ENCODE assay signal across 26 mouse cellular contexts in the genomic region with DNA sequence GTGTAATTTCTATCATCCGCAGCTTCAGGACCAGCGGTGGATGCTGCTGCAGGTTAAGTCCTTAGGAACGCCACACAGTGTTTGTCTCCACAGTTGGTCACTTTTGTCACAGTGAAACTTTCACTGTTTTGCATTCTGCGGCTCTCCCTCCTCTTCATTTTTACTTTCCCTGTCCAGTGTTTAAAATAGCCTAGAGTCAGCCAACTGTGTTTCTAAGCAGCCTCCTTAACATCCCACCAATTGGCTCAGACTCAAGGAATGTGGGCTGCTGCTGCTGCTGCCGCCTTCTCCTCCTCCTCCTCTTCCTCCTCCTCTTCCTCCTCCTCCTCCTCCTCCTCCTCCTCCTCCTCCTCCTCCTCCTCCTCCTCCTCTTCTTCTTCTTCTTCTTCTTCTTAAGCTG. TPM values are rescaled to one million over a fixed set of nuclear protein-coding genes. Genes with fewer than 3 reads are reported as not detected.
A peak's percentile ranks its signal among the peaks of the same experiment; 100 is the strongest.
DNase-seq lines count a peak whose midpoint lies in the region; ATAC-seq and TF ChIP-seq lines count a peak whose summit lies in the region.
"Had no signal": no experiment of that assay in that cellular context is flagged by ENCODE, and none has a peak within 500 bp of the region (broad histone marks: within the 10 kb centered on the region; RNA-seq: fewer than 3 reads in every experiment).

No protein-coding gene starts in this region.

- WGBS in heart, embryonic 12.5 days, result 68% methylated on average over 5 of the region's 5 CpGs
- 70% methylated on average over 5 of the region's 5 CpGs for WGBS in heart, embryonic 10.5 days
- 62% methylated on average over 5 of the region's 5 CpGs for WGBS in intestine, embryonic 15.5 days
- 68% methylated on average over 5 of the region's 5 CpGs for WGBS in intestine, embryonic 16.5 days
- 66% methylated on average over 5 of the region's 5 CpGs for WGBS in limb, embryonic 15.5 days
- WGBS in limb, embryonic 10.5 days, result 91% methylated on average over 5 of the region's 5 CpGs
- 65% methylated on average over 5 of the region's 5 CpGs for WGBS in stomach, postnatal 0 days

- no peak for TF ChIP-seq EP300 in stomach, postnatal 0 days (optimal IDR thresholded peaks at IDR 0.05)

- no peaks in the 10 kb centered on the region for H3K9me3 ChIP-seq in heart, embryonic 12.5 days (replicated peaks)
- H3K9me3 ChIP-seq in heart, embryonic 10.5 days, result no peaks in the 10 kb centered on the region
- no peaks in the 10 kb centered on the region for H3K9me3 ChIP-seq in intestine, embryonic 15.5 days
- no peaks in the 10 kb centered on the region for H3K9me3 ChIP-seq in intestine, embryonic 16.5 days (ENCODE audit: control insufficient read depth, low read length)
- H3K9me3 ChIP-seq in limb, embryonic 15.5 days, result no peaks in the 10 kb centered on the region
- H3K9me3 ChIP-seq in limb, embryonic 10.5 days (replicated peaks), result no peaks in the 10 kb centered on the region
- H3K9me3 ChIP-seq in stomach, postnatal 0 days (ENCODE audit: control insufficient read depth, low read length), result no peaks in the 10 kb centered on the region
- H3K9me3 ChIP-seq: embryonic facial prominence, embryonic 13.5 days; forebrain, embryonic 15.5 days; hindbrain, embryonic 13.5 days had no signal

- H3K4me3 ChIP-seq in heart, embryonic 12.5 days, result no peak overlapping the region
- H3K4me3 ChIP-seq in heart, embryonic 10.5 days, result no peak overlapping the region
- H3K4me3 ChIP-seq in intestine, embryonic 15.5 days (replicated peaks), result no peak overlapping the region
- H3K4me3 ChIP-seq in intestine, embryonic 16.5 days (ENCODE audit: low read length), result no peak overlapping the region
- no peak overlapping the region for H3K4me3 ChIP-seq in limb, embryonic 15.5 days
- no peak overlapping the region for H3K4me3 ChIP-seq in limb, embryonic 10.5 days
- H3K4me3 ChIP-seq in stomach, postnatal 0 days (ENCODE audit: low read depth, low read length), result no peak overlapping the region
- H3K4me3 ChIP-seq: embryonic facial prominence, embryonic 13.5 days; forebrain, embryonic 15.5 days; hindbrain, embryonic 13.5 days; left cerebral cortex, adult 2 months had no signal

- H3K4me1 ChIP-seq in heart, embryonic 12.5 days (replicated peaks), result peaks cover 63% of the 10 kb centered on the region
- H3K4me1 ChIP-seq in heart, embryonic 10.5 days, result peaks cover 62% of the 10 kb centered on the region
- H3K4me1 ChIP-seq in intestine, embryonic 15.5 days (replicated peaks), result peaks cover 14% of the 10 kb centered on the region
- peaks cover 14% of the 10 kb centered on the region for H3K4me1 ChIP-seq in intestine, embryonic 16.5 days (ENCODE audit: control insufficient read depth, insufficient read depth, low read length)
- H3K4me1 ChIP-seq in limb, embryonic 15.5 days, result peaks cover 28% of the 10 kb centered on the region
- peaks cover 14% of the 10 kb centered on the region for H3K4me1 ChIP-seq in limb, embryonic 10.5 days
- no peaks in the 10 kb centered on the region for H3K4me1 ChIP-seq in stomach, postnatal 0 days (replicated peaks; ENCODE audit: control insufficient read depth, insufficient read depth)
- H3K4me1 ChIP-seq: forebrain, embryonic 15.5 days had no signal

- peak overlapping the region; percentile 36 for H3K4me2 ChIP-seq in heart, embryonic 12.5 days
- H3K4me2 ChIP-seq in intestine, embryonic 15.5 days (replicated peaks), result no peak overlapping the region; the same call in 1 of the 2 replicates
- H3K4me2 ChIP-seq in intestine, embryonic 16.5 days (ENCODE audit: low read depth, low read length), result no peak overlapping the region
- H3K4me2 ChIP-seq in limb, embryonic 15.5 days, result no peak overlapping the region
- 0 out of 2 replicates have a peak overlapping the region, but pooled peaks have one; percentile 14 for H3K4me2 ChIP-seq in stomach, postnatal 0 days (replicated peaks; ENCODE audit: low read depth)
- H3K4me2 ChIP-seq: embryonic facial prominence, embryonic 13.5 days; forebrain, embryonic 15.5 days; heart, embryonic 11.5 days; hindbrain, embryonic 13.5 days; liver, embryonic 11.5 days; midbrain, embryonic 11.5 days had no signal

- peaks cover 11% of the 10 kb centered on the region for H3K36me3 ChIP-seq in heart, embryonic 12.5 days
- H3K36me3 ChIP-seq in heart, embryonic 10.5 days, result peaks cover 19% of the 10 kb centered on the region
- H3K36me3 ChIP-seq in intestine, embryonic 15.5 days, result no peaks in the 10 kb centered on the region
- no peaks in the 10 kb centered on the region for H3K36me3 ChIP-seq in intestine, embryonic 16.5 days (ENCODE audit: control insufficient read depth, insufficient read depth, low read length)
- 0 out of 2 replicates have a peak, but pooled peaks cover 2% of the 10 kb centered on the region for H3K36me3 ChIP-seq in limb, embryonic 15.5 days
- H3K36me3 ChIP-seq in limb, embryonic 10.5 days, result peaks cover 11% of the 10 kb centered on the region; the same call in 1 of the 2 replicates
- no peaks in the 10 kb centered on the region for H3K36me3 ChIP-seq in stomach, postnatal 0 days (ENCODE audit: control insufficient read depth, insufficient read depth, low read length)
- H3K36me3 ChIP-seq: forebrain, embryonic 15.5 days; hindbrain, embryonic 13.5 days had no signal

- peak overlapping the region; percentile 69 for H3K27ac ChIP-seq in heart, embryonic 12.5 days (ENCODE audit: poor library complexity, severe bottlenecking)
- no peak overlapping the region; the same call in 1 of the 2 replicates for H3K27ac ChIP-seq in heart, embryonic 10.5 days
- peak overlapping the region; percentile 4; the same call in 1 of the 2 replicates for H3K27ac ChIP-seq in intestine, embryonic 15.5 days
- H3K27ac ChIP-seq in intestine, embryonic 16.5 days (ENCODE audit: low read length), result no peak overlapping the region
- peak overlapping the region; percentile 47; the same call in 1 of the 2 replicates for H3K27ac ChIP-seq in limb, embryonic 15.5 days
- no peak overlapping the region for H3K27ac ChIP-seq in limb, embryonic 10.5 days
- 0 out of 2 replicates have a peak overlapping the region, but pooled peaks have one; percentile 40 for H3K27ac ChIP-seq in stomach, postnatal 0 days (replicated peaks)
- H3K27ac ChIP-seq: embryonic facial prominence, embryonic 13.5 days; forebrain, embryonic 15.5 days; hindbrain, embryonic 13.5 days; left cerebral cortex, adult 2 months had no signal

- no peak for TF ChIP-seq CTCF in stomach, postnatal 0 days (IDR thresholded peaks at IDR 0.05; ENCODE audit: low read depth)

- no peak for DNase-seq in heart, embryonic 10.5 days (ENCODE audit: low spot score)
- no peak for DNase-seq in limb, embryonic 10.5 days (ENCODE audit: low spot score)
- DNase-seq in stomach, postnatal 0 days (ENCODE audit: low spot score), result no peak
- no peak for DNase-seq in embryo, embryonic 10.5 days (ENCODE audit: low spot score)
- DNase-seq: adrenal gland, postnatal 10 days; cerebellum, adult 11 months; cerebellum, postnatal 10 days; gastrocnemius, postnatal 36 days; left cerebral cortex, postnatal 4 days; lung, adult 2 months; retina, postnatal 1 day; thymus, postnatal 36 days had no signal

- H3K27me3 ChIP-seq in heart, embryonic 12.5 days (replicated peaks), result no peaks in the 10 kb centered on the region
- no peaks in the 10 kb centered on the region for H3K27me3 ChIP-seq in heart, embryonic 10.5 days (ENCODE audit: insufficient read depth, poor library complexity, severe bottlenecking)
- no peaks in the 10 kb centered on the region for H3K27me3 ChIP-seq in intestine, embryonic 15.5 days (replicated peaks)
- H3K27me3 ChIP-seq in intestine, embryonic 16.5 days (replicated peaks; ENCODE audit: control insufficient read depth, insufficient read depth, low read length), result no peaks in the 10 kb centered on the region
- no peaks in the 10 kb centered on the region for H3K27me3 ChIP-seq in limb, embryonic 15.5 days
- no peaks in the 10 kb centered on the region for H3K27me3 ChIP-seq in limb, embryonic 10.5 days (ENCODE audit: low read depth, poor library complexity, severe bottlenecking)
- H3K27me3 ChIP-seq in stomach, postnatal 0 days (ENCODE audit: control insufficient read depth, insufficient read depth, low read length), result no peaks in the 10 kb centered on the region
- H3K27me3 ChIP-seq: embryonic facial prominence, embryonic 13.5 days; forebrain, embryonic 15.5 days; hindbrain, embryonic 13.5 days had no signal

- no peak overlapping the region for H3K9ac ChIP-seq in heart, embryonic 12.5 days
- no peak overlapping the region for H3K9ac ChIP-seq in intestine, embryonic 15.5 days
- no peak overlapping the region for H3K9ac ChIP-seq in intestine, embryonic 16.5 days (ENCODE audit: low read depth, low read length)
- H3K9ac ChIP-seq in limb, embryonic 15.5 days, result no peak overlapping the region
- no peak overlapping the region for H3K9ac ChIP-seq in stomach, postnatal 0 days (ENCODE audit: low read length)
- H3K9ac ChIP-seq: embryonic facial prominence, embryonic 13.5 days; forebrain, embryonic 15.5 days; hindbrain, embryonic 13.5 days had no signal

- no peak for ATAC-seq in heart, embryonic 12.5 days (ENCODE audit: insufficient number of reproducible peaks, low FRiP score)
- no peak for ATAC-seq in intestine, embryonic 15.5 days
- ATAC-seq in intestine, embryonic 16.5 days, result no peak
- ATAC-seq in limb, embryonic 15.5 days (ENCODE audit: insufficient number of reproducible peaks, low FRiP score, low TSS enrichment, low read depth), result no peak
- no peak for ATAC-seq in stomach, postnatal 0 days (ENCODE audit: low FRiP score, low TSS enrichment)
- ATAC-seq: activated CD4-positive, CD25-positive, alpha-beta regulatory T cell, adult 4 months; CD4-positive, CD25-positive, alpha-beta regulatory T cell, adult 4 months; forebrain, embryonic 15.5 days; inflammation-experienced regulatory T-cells, adult 6 months had no signal

RNA-seq across cellular contexts. Expression of a gene that starts 22.2 kb away (rescaled TPM):
- 11.6 and 14.0 TPM in 2 replicates for polyA plus RNA-seq in heart, embryonic 12.5 days (2016; fragmentation: Nextera tagmentation; extraction: Ambion mirVana)
- polyA plus RNA-seq in heart, embryonic 10.5 days (2016; fragmentation: Nextera tagmentation; extraction: Ambion mirVana), result 7.2 and 9.6 TPM in 2 replicates
- 4.9 and 6.2 TPM in 2 replicates for polyA plus RNA-seq in intestine, embryonic 15.5 days (2015; fragmentation: Nextera tagmentation; extraction: Ambion mirVana)
- 4.0 and 4.2 TPM in 2 replicates for polyA plus RNA-seq in intestine, embryonic 16.5 days (2015; fragmentation: Nextera tagmentation; extraction: Ambion mirVana)
- 11.8 and 12.9 TPM in 2 replicates for polyA plus RNA-seq in limb, embryonic 15.5 days (2015; fragmentation: Nextera tagmentation; extraction: Ambion mirVana)
- 5.4 and 6.3 TPM in 2 replicates for polyA plus RNA-seq in limb, embryonic 10.5 days (2016; fragmentation: Nextera tagmentation; extraction: Ambion mirVana)
- polyA plus RNA-seq in stomach, postnatal 0 days (2015; fragmentation: Nextera tagmentation; extraction: Ambion mirVana), result 4.5 and 5.3 TPM in 2 replicates

Comparison
In these comparisons a context has a peak if more than half of its experiments do, and no peak if none do; other contexts are left out.
1. H3K27ac ChIP-seq: peak in heart, embryonic 12.5 days (single experiment), intestine, embryonic 15.5 days (single experiment), limb, embryonic 15.5 days (single experiment) and stomach, postnatal 0 days (single experiment); none in heart, embryonic 10.5 days (single experiment), intestine, embryonic 16.5 days (single experiment) and limb, embryonic 10.5 days (single experiment).
2. H3K4me2 ChIP-seq: peak in heart, embryonic 12.5 days (single experiment) and stomach, postnatal 0 days (single experiment); none in intestine, embryonic 15.5 days (single experiment), intestine, embryonic 16.5 days (single experiment) and limb, embryonic 15.5 days (single experiment).